Mouse (Mus musculus) cerebellum, postnatal 25 days (tissue): ENCODE measurements at regions not wholly inside any gene's neighbourhood (a gene's known extent, or its start where the extent isn't known, plus 50 kb on each side); places are given as distances from the start of the nearest gene placed in this dataset.

Experiments used
- DNase-seq, 2 experiments: peaks; one replicate each; pipeline ENCODE4 v3.0.0; 2021; ENCODE audit warnings: mixed read lengths in 2 of 2

DNA sequence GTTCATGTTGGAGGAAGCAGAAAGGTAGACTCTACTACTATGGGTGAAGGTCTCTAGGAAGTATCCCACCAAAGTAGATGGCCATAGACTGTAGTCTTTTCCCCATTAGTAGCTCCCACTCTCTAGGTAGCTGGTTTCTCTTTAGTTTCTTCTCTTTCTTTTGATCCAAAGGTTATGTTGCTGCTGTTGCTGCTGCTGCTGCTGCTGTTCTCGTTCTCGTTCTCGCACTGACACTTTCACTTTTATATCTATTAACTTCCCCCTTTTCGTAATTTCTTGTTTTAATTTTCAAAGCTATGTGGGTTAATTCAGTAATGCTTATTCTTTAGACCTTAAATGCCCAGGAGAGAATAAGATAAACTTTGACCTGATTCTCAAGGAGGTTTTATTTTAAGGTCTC is 58.3 kb downstream of the Tmem100 start:
- DNase-seq = no peak

GRCm38 (mm10) chr11:90094052-90094451 is 63.9 kb downstream of the Tmem100 start:
- no peak for DNase-seq

DNA sequence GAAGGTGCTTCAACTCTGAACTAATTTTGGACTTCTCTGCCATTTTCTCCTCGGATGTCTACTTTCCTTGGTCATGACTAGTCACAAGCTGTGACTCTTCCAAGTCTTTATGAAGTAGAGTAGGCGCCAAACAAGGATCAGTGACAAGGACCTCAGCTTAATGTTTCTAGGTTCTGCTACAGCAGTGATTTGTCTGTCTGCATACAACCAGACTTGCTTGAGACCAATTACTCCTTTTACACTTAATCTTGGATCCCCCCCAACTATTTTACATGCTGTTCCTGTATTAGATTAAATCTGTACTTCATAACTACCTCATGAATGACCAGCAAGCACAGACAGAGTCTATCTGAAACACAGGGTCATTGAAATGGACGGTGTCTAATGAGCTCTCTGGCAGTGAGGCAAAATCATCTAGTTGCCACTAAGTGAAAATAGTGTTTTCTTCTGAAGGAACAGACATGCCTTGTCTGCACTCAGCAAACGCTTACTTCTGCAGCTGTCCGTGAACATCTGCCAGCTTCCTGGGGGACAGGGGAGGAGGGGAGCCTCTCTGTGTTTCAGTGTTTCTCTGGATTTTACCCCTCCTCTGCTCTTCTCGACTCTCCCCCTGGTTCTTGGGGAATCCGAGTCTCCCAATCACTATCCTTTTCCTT is 64.7 kb downstream of the Tmem100 start:
- DNase-seq = peak in 1 of 2 experiments; percentile 3

DNA sequence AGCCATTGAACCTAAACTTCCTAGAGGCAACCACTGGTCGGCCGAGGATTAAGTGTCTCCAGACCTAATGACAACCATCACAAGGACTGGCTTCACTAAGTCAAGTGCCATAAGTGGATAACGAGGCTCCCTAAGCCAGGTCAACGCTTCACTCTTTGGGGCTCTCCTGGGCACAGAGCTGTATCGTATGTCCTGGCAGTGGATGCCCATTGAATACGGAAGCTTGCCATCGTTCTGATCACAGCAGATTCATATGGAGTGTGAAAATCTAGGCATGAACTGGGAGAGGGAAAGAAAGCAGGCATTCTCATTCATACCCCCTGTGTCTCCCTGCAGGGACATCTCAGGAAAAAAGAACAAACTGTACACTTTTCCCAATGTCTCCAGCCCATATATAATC is 68.3 kb downstream of the Tmem100 start:
- DNase-seq = no peak

- DNase-seq = no peak
Observed at GRCm38 (mm10) chr11:90099178-90099577, 69.0 kb downstream of the Tmem100 start.

DNA sequence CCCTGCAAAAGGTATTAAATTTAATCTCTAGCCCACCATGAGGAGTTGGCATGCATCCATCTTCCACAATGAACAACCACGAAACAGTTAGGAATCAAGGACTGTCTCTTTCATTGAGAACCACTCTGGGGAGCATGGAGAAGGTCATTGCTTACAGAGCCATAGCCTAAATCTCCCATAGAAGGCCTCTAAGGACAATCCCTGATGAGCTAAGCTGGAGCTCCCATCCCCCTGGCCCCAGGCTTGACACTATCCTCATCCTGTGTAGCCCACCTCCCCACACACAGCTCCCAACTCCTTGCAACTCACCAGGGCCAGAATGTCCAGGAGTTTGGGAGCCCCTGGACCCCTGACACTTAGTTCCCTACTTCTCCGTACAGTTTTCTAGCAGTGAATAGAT is 70.0 kb downstream of the Tmem100 start:
- no peak for DNase-seq

DNA sequence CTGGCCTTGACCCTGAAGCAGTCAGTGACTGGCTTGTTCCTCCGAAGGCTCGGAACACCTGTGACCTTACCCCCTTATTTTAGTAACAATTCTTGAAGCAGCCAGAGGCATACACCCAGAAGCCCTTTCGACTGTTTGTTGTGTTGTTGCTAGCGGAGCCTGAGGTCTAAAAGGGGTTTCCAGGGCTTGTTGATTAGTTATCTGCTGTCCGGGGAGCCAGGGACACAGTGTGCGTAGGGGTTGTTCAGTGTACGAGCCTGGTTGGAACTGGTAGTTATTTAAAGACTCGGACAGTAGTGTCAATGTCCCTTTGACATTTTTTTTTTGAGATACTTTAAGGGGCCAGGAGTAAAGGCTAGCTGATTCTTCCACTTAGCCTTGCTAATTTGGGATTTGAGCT is 71.1 kb downstream of the Tmem100 start:
- no peak for DNase-seq

DNA sequence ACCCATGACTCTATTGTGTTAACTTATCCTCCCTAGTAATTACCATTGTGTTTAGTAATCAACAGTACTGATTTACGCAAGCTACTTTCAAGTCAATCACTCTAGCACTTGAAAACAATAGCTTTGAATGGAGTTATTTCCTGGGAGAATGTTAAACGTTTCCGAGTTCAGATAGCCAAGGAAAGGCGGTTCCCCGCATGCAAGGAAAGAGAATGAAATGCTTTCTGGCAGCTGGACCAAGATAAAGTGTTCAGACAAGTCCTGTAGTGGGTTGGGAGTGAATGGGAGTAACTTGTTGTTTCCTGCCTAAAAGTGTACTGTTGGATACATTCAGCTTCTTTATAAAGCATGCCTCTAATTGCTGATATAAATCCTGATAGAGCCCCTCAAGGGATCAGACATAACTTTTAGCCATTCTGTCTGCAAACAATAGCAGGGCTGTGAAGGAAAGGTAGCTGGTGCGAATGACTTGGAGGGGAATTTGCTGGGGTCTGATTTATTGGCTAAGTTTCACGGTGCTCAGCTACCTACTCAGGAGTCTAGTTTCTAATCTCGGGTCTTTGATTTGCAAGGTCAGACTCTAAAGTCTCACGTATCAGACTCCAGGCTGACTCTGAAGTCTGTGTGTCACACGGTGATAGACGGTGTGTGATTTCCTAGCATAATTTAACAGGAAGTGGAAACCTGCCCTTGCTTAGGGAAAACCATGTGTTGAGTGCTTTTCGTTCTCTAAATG is 76.1 kb downstream of the Tmem100 start:
- DNase-seq = no peak

GRCm38 (mm10) chr11:90109681-90110111 is 77.8 kb upstream of the Gm45716 start:
- DNase-seq = no peak

- DNase-seq = no peak
Observed at GRCm38 (mm10) chr11:90110170-90110569, 77.3 kb upstream of the Gm45716 start.

- no peak for DNase-seq
Observed at GRCm38 (mm10) chr11:90112174-90112573, 75.3 kb upstream of the Gm45716 start.

DNA sequence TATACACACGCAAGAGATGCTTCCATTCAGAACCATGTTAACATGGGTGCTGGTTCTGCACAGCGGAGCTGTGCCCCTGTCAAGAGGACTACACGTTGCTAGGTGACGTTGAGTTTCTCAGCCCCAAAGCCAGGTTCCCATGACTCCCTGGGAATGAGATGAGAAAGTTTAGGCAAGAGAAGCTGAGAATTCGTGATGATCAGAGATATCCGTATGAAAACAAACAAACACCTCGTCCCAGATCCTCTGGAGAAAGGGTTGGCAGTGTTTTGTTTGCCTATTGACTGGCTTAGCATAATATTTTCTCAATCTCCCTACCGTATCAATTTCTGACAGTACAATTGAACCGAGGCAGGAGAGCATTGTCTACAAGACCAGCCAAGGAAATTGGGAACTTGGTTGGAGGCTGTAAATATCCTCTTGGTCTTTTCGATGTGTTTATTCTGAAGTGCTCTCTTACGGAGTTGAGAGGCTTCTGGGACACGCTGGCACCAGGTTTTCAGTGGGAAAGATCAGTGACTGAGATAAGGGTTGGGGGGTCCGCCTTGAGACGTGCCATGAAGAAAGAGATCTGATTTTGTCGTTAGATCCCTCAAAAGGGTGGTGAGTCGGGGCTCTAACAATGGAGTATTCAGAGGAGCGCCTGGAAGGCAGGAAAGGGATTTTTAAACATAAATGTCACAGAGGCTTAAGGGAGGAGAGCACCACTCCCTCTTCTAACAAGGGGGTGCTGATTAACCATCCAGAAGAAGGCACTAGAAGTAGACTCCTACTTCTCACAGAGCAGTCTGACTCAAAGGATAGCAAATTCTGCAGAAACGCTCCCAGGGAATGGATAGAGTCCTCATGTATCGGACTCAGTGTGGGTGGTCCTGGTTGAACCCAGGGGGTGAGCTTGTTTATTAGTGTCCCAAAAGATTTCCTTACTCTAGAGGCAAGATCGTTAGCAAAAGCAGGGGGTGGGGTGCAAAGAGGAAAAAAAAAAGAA is 70.5 kb upstream of the Gm45716 start:
- no peak for DNase-seq

- DNase-seq = no peak
Observed at GRCm38 (mm10) chr11:90117664-90118295, 69.7 kb upstream of the Gm45716 start.

DNA sequence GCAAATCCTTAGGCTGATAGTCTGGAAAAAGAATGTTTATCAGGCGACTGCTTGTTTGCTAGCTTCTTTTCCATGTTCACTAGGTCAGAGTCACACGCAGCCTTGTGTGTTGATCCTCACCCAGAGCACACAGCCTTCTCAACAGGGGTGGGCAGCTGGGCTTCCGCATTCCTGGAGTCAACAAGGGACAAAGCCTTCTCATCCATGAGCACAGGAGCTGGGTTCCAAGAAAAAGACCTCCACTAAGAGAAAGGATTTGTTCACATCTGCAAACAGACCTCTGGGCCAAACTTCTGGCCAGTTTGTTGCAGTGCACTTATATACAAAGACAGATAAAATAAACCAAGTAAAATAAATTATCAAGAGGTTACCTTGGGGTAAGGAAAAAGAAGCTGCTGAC is 65.6 kb upstream of the Gm45716 start:
- DNase-seq = no peak

GRCm38 (mm10) chr11:90122709-90123108 is 64.8 kb upstream of the Gm45716 start:
- DNase-seq = no peak

- no peak for DNase-seq
Observed at GRCm38 (mm10) chr11:90123851-90124250, 63.6 kb upstream of the Gm45716 start.

GRCm38 (mm10) chr11:90126289-90126688 is 61.2 kb upstream of the Gm45716 start:
- no peak for DNase-seq

- no peak for DNase-seq
Observed at GRCm38 (mm10) chr11:90128865-90129415, 58.5 kb upstream of the Gm45716 start.

DNA sequence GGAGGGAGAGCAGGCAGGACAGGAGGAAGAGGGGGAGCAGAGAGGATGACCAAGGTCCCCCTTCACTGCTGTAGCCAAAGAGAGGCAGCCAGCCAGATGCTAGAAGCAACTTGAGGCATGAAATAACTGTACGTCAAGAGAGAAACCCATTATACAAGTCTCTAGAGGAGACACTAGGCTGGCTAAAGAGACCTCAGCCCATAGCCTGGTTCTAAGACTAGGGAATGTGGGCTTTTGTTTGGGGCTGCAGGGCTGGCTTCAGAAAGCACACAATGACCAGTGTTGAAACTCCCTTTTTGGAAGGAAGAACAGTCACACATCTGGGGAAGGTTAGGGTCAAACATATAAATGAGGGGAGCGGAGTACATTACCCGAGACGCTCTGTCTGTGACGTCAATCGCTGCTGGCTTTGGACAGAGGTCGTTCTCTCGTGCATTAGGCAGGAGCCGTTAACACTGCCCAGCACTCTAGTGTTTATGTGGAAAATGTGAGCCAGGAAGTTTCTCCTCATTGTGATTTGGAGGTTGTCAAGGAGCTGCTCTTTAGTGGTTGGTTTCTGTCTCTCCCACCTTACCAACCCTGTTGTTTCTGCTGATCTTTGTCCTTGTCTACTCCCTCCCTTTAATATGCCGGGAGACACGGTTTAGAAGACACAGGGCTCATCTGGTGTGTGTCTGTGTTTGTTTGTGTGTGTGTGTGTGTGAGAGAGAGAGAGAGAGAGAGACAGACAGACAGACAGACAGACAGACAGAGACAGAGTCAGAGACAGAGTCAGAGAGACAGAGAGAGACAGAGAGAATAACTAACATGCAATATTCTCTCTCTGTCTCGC is 57.5 kb upstream of the Gm45716 start:
- DNase-seq = no peak

DNA sequence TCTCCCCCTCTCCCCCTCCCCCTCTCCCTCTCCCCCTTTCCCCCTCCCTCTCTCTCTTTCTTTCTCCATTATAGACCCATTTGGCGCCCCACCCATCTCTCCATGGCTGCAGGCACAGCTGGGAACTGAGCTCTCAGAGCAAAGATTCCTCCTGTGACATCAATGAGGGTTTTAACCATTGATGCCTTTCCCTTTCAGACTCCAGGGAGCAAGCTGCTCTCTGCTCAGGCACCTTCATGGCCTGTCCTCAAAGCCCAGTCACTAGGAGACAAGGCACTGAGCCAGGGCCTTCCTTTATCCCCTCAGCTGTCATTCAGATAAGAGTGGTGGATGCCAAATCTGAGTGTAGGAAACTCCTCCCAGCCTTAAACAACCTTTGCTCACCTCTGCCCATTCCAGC is 56.8 kb upstream of the Gm45716 start:
- peak in 1 of 2 experiments; percentile 4 for DNase-seq

DNA sequence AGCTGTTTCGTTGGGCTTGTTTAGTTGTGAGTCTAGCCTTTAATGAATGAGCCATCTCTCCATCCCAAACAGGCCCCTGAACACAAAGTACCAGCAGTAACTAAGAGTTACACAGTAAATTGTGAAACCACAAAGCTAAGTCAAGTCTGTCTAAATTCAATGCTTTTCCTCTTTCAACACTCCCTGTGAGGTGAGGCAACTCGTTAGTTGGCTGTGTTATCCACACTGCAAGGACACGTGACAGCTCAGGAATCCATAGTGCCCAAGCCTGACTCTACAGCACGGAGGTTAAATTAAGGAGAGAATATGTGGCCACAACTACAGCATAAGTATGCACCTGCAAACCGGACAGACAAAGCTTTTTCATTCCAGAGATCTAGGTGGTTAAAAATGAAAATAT is 54.9 kb upstream of the Gm45716 start:
- DNase-seq = no peak

DNA sequence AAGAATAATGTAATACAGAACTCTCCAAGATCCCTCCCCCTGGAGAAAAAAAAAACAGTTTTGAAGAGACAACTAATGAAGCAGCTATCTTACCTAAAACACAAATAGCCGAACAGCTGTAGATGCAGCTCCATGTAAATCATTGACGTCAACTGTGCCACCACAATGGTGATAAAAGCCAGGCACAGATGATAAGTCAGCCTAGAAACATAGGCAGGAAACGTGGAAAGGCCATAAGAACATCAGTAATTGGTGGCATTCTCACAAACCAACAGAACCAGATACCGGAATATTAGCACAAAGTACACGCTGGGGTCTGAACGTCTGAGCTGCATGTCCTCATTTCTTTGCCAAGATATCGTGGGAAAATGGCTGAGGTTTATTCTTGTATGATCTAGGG is 51.2 kb upstream of the Gm45716 start:
- DNase-seq = no peak
